In the genomic region with DNA sequence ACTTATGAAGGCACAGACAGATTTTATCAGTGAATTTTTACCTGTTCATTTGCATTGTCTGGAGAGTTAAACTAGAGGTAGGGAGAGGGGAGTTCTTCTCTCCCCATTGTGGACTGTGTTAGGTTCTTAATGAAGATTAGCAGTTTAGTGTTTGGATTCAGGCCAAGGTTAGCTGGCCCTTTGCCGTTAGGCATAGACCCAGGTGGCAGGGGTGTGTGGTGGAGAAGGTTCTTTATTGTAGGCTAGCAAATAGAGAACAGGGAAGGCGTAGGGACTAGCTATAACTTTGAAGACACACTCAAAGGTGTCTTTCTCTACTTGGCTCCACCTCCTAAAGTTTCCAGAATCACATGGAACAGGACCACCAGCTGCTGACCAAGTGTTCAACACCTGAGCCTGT, we compare ENCODE assay signal across 16 mouse cellular contexts. TPM values are rescaled to one million over a fixed set of nuclear protein-coding genes. Genes with fewer than 3 reads are reported as not detected.
A peak's percentile ranks its signal among the peaks of the same experiment; 100 is the strongest.
DNase-seq lines count a peak whose midpoint lies in the region; ATAC-seq and TF ChIP-seq lines count a peak whose summit lies in the region.
"Had no signal": no experiment of that assay in that cellular context is flagged by ENCODE, and none has a peak within 500 bp of the region (broad histone marks: within the 10 kb centered on the region; RNA-seq: fewer than 3 reads in every experiment).

No protein-coding gene starts in this region.

- H3K9me3 ChIP-seq in heart, embryonic 12.5 days (replicated peaks) = 0 out of 2 replicates have a peak, but pooled peaks cover 1% of the 10 kb centered on the region
- H3K9me3 ChIP-seq: embryonic facial prominence, embryonic 12.5 days; midbrain, embryonic 13.5 days had no signal

- 57% methylated on average over 2 of the region's 2 CpGs for WGBS in heart, embryonic 12.5 days

- 0 out of 2 replicates have a peak, but pooled peaks cover 1% of the 10 kb centered on the region for H3K36me3 ChIP-seq in heart, embryonic 12.5 days
- H3K36me3 ChIP-seq: embryonic facial prominence, embryonic 12.5 days; midbrain, embryonic 13.5 days had no signal

- no peak overlapping the region for H3K4me2 ChIP-seq in heart, embryonic 12.5 days
- H3K4me2 ChIP-seq: embryonic facial prominence, embryonic 12.5 days; liver, embryonic 11.5 days; lung, embryonic 14.5 days; midbrain, embryonic 13.5 days had no signal

- peak; percentile 19 for DNase-seq in cerebellum, adult 11-12 months
- peak; percentile 26 to 40 for DNase-seq in heart, postnatal 36 days
- DNase-seq in left cerebral cortex, postnatal 4 days = peak; percentile 34
- DNase-seq in left cerebral cortex, adult 2 months (ENCODE audit: extremely low spot score in 1 of 2, low spot score in 2 of 2) = no peak
- no peak for DNase-seq in ovary, postnatal 10 days (ENCODE audit: low spot score)
- DNase-seq: forebrain, postnatal 0 days; gastrocnemius, adult 2 months; layer of hippocampus, postnatal 36 days; lung, embryonic 14.5 days; lung, postnatal 4 days had no signal

- no peak overlapping the region for H3K27ac ChIP-seq in heart, embryonic 12.5 days (ENCODE audit: poor library complexity, severe bottlenecking)
- H3K27ac ChIP-seq in left cerebral cortex, adult 2 months = no peak overlapping the region
- H3K27ac ChIP-seq: embryonic facial prominence, embryonic 12.5 days; gastrocnemius, adult 2 months; midbrain, embryonic 13.5 days had no signal

- ATAC-seq in cerebellum, adult (ENCODE audit: insufficient number of reproducible peaks, low FRiP score, low TSS enrichment) = no peak
- ATAC-seq in heart, embryonic 12.5 days (ENCODE audit: insufficient number of reproducible peaks, low FRiP score) = no peak
- ATAC-seq in megakaryocyte-erythroid progenitor cell, adult 5-6 weeks (replicated peaks; ENCODE audit: low FRiP score, low TSS enrichment, poor library complexity, severe bottlenecking) = peak; percentile 34
- ATAC-seq: forebrain, postnatal 0 days; midbrain, embryonic 13.5 days had no signal

- H3K4me1 ChIP-seq in heart, embryonic 12.5 days (replicated peaks) = peaks cover 36% of the 10 kb centered on the region

- intact Hi-C loops in heart, postnatal 36 days (cut with DNase I) = no loop called here
- intact Hi-C loops in left cerebral cortex, postnatal 4 days (cut with DNase I) = no loop called here
- intact Hi-C loops in left cerebral cortex, adult 2 months (cut with DNase I) = no loop called here

- TF ChIP-seq CTCF in left cerebral cortex, adult 2 months (IDR thresholded peaks at IDR 0.05) = no peak

- H3K27me3 ChIP-seq in heart, embryonic 12.5 days (replicated peaks) = no peaks in the 10 kb centered on the region
- H3K27me3 ChIP-seq: embryonic facial prominence, embryonic 12.5 days; midbrain, embryonic 13.5 days had no signal

- no peak overlapping the region for H3K9ac ChIP-seq in heart, embryonic 12.5 days
- H3K9ac ChIP-seq: embryonic facial prominence, embryonic 12.5 days; forebrain, postnatal 0 days; lung, embryonic 14.5 days; midbrain, embryonic 13.5 days had no signal

- no peak overlapping the region for H3K4me3 ChIP-seq in heart, embryonic 12.5 days
- no peak overlapping the region for H3K4me3 ChIP-seq in left cerebral cortex, adult 2 months
- H3K4me3 ChIP-seq: embryonic facial prominence, embryonic 12.5 days; gastrocnemius, adult 2 months; midbrain, embryonic 13.5 days had no signal

RNA-seq across cellular contexts. Expression of gene Ssbp2, which starts 11.5 kb away (rescaled TPM):
- 10 to 100 TPM; 43.7 TPM for total RNA-seq in heart, postnatal 36 days (2021)
- 78.6 and 79.0 TPM in 2 replicates for polyA plus RNA-seq in heart, embryonic 12.5 days (2016; fragmentation: Nextera tagmentation; extraction: Ambion mirVana)
- 100 to 1,000 TPM; 268 to 332 TPM for total RNA-seq in left cerebral cortex, postnatal 4 days (2021)
- total RNA-seq in left cerebral cortex, adult 2 months (2021) = 100 to 1,000 TPM; 137 to 148 TPM
- 92.6 and 94.0 TPM in 2 replicates for total RNA-seq in megakaryocyte-erythroid progenitor cell, adult 5-6 weeks (2014; fragmentation: Nextera tagmentation)
- total RNA-seq in megakaryocyte-erythroid progenitor cell, adult 5-6 weeks (2017) = 42.8 and 75.8 TPM in 2 replicates

Comparison
In these comparisons a context has a peak if more than half of its experiments do, and no peak if none do; other contexts are left out.
1. DNase-seq: peak in cerebellum, adult 11-12 months (single experiment), heart, postnatal 36 days (2 of 2) and left cerebral cortex, postnatal 4 days (single experiment); none in left cerebral cortex, adult 2 months (0 of 2) and ovary, postnatal 10 days (single experiment).